Mouse (Mus musculus) midbrain, embryonic 14.5 days (tissue): ENCODE measurements at regions not wholly inside any gene's neighbourhood (a gene's known extent, or its start where the extent isn't known, plus 50 kb on each side); places are given as distances from the start of the nearest gene placed in this dataset.

Source experiments
- ATAC-seq: fragments of 200-750 bp; cut with Nextera tagmentation; 2 replicates; pipeline ENCODE4 v1.8.0; 2017; ENCODE audit warnings: moderate number of reproducible peaks, moderate library complexity; ENCODE audit not compliant: low FRiP score, low TSS enrichment
- DNase-seq: peaks from one replicate; pipeline ENCODE4 v3.0.0-alpha.2; 2015
- H3K27ac ChIP-seq: fragments of 300-500 bp; sonication (generic); replicated peaks from 2 replicates; pipeline ENCODE4 v1.5.1; 2014; ENCODE audit warnings: mild to moderate bottlenecking, low read depth, low read length, moderate library complexity
- H3K27me3 ChIP-seq: fragments of 300-500 bp; sonication (generic); 2 replicates; pipeline ENCODE4 v1.6.1; 2014; ENCODE audit warnings: low read length, control low read depth, mixed read lengths; ENCODE audit not compliant: control insufficient read depth, insufficient read depth
- H3K36me3 ChIP-seq: fragments of 300-500 bp; sonication (generic); 2 replicates; pipeline ENCODE4 v1.6.1; 2014; ENCODE audit warnings: low read length, control low read depth; ENCODE audit not compliant: control insufficient read depth, insufficient read depth
- H3K4me1 ChIP-seq: fragments of 300-500 bp; sonication (generic); 2 replicates; pipeline ENCODE4 v1.6.1; 2014; ENCODE audit warnings: mild to moderate bottlenecking, antibody characterized with exemption, low read length, control low read depth; ENCODE audit not compliant: control insufficient read depth, insufficient read depth
- H3K4me2 ChIP-seq: fragments of 300-500 bp; sonication (generic); 2 replicates; pipeline ENCODE4 v1.6.1; 2014; ENCODE audit warnings: mild to moderate bottlenecking, low read length, moderate library complexity
- H3K4me3 ChIP-seq: fragments of 300-500 bp; sonication (generic); replicated peaks from 2 replicates; pipeline ENCODE4 v1.5.1; 2014; ENCODE audit warnings: low read depth, low read length
- H3K9ac ChIP-seq: fragments of 300-500 bp; sonication (generic); replicated peaks from 2 replicates; pipeline ENCODE4 v1.6.1; 2014; ENCODE audit warnings: mild to moderate bottlenecking, low read length, moderate library complexity
- H3K9me3 ChIP-seq: fragments of 300-500 bp; sonication (generic); 2 replicates; pipeline ENCODE4 v1.6.1; 2016; ENCODE audit warnings: low read length, control low read depth, mixed read lengths; ENCODE audit not compliant: control insufficient read depth
- WGBS: fragments of 180-500 bp; shearing (Covaris S2); extraction: QIAGEN DNeasy Blood & Tissue Kit; methylation state at CpG from one replicate; pipeline ENCODE4 v1.1.7; 2014; 5-methylcytosine and 5-hydroxymethylcytosine counted together

- 67% methylated on average over 4 of the region's 4 CpGs for WGBS
- H3K9ac ChIP-seq = no peak overlapping the region
- H3K9me3 ChIP-seq = no peaks in the 10 kb centered on the region
- H3K27me3 ChIP-seq = no peaks in the 10 kb centered on the region
- no peak overlapping the region for H3K4me3 ChIP-seq
- no peak overlapping the region for H3K4me2 ChIP-seq
- ATAC-seq (peak; percentile 81; the same call in 1 of the 2 replicates), DNase-seq (peak; percentile 87)
- H3K36me3 ChIP-seq = no peaks in the 10 kb centered on the region
- H3K27ac ChIP-seq = no peak overlapping the region
- no peaks in the 10 kb centered on the region for H3K4me1 ChIP-seq
Measured at GRCm38 (mm10) chr3:43783000-43783588, 1595.1 kb upstream of the Pcdh10 start.

- no peaks in the 10 kb centered on the region for H3K36me3 ChIP-seq
- DNase-seq = peak; percentile 37
- H3K9ac ChIP-seq = no peak overlapping the region
- no peak for ATAC-seq
- H3K4me3 ChIP-seq = no peak overlapping the region
- no peaks in the 10 kb centered on the region for H3K27me3 ChIP-seq
- 81% methylated on average over 2 of the region's 2 CpGs for WGBS
- H3K4me2 ChIP-seq = no peak overlapping the region
- H3K9me3 ChIP-seq = no peaks in the 10 kb centered on the region
- H3K4me1 ChIP-seq = no peaks in the 10 kb centered on the region
- no peak overlapping the region for H3K27ac ChIP-seq
Measured at GRCm38 (mm10) chr3:43784170-43784569, 1594.0 kb upstream of the Pcdh10 start.
